Mouse (Mus musculus) olfactory bulb, adult 2 months (tissue): ENCODE measurements around the gene Lrrc8c.

Experiments
- CTCF ChIP-seq: fragments of 200-500 bp; IDR thresholded peaks from 2 replicates; pipeline ENCODE4 v1.5.1; 2012; ENCODE audit warnings: low read depth, mild to moderate bottlenecking, low read length, moderate library complexity; ENCODE audit not compliant: insufficient read depth
- POLR2A ChIP-seq: fragments of 200-500 bp; IDR thresholded peaks from 2 replicates; pipeline ENCODE4 v1.6.1; 2012; ENCODE audit warnings: mild to moderate bottlenecking, low read depth, low read length, moderate library complexity; ENCODE audit not compliant: insufficient read depth

- TF ChIP-seq CTCF (no peak), POLR2A (no peak)
Measured at GRCm38 (mm10) chr5:105572160-105572692, 53.0 kb downstream of the Lrrc8c start.
